In the genomic region with DNA sequence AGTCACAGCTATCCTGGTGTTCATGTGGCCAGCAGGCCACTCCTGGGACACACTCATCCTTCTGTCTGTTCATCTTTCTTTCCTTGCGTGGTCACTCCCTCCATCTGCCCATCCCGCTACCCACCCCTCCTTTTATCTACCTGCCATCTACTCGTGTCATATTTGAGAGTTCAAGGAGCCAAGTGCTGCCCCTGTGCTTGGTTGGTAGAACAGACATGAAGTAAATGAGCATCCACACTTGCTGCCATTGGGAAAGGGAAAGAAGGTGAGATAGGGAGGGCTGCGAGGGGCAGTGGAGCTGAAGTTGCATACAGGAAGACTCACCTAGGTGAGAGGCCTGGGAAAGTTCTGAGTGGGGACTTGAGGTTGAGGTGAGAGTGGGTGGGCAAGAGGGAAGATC, we compare ENCODE assay signal across 32 mouse cellular contexts. TPM values are rescaled to one million over a fixed set of nuclear protein-coding genes. Genes with fewer than 3 reads are reported as not detected.
"Had no signal": no experiment of that assay in that cellular context is flagged by ENCODE, and none has a peak within 500 bp of the region (broad histone marks: within the 10 kb centered on the region; RNA-seq: fewer than 3 reads in every experiment).

No protein-coding gene starts in this region.

- H3K36me3 ChIP-seq: limb, embryonic 12.5 days; limb, embryonic 13.5 days; limb, embryonic 15.5 days; liver, embryonic 12.5 days; liver, embryonic 13.5 days; liver, embryonic 15.5 days; lung, embryonic 15.5 days; midbrain, embryonic 10.5 days; midbrain, embryonic 12.5 days; midbrain, embryonic 13.5 days; midbrain, embryonic 15.5 days had no signal

- H3K9ac ChIP-seq: limb, embryonic 12.5 days; limb, embryonic 13.5 days; limb, embryonic 15.5 days; liver, embryonic 12.5 days; liver, embryonic 13.5 days; liver, embryonic 14.5 days; liver, embryonic 15.5 days; liver, postnatal 0 days; lung, embryonic 14.5 days; lung, embryonic 15.5 days; midbrain, embryonic 12.5 days; midbrain, embryonic 13.5 days; midbrain, embryonic 15.5 days had no signal

- H3K4me1 ChIP-seq: limb, embryonic 12.5 days; limb, embryonic 13.5 days; limb, embryonic 15.5 days; liver, embryonic 12.5 days; liver, embryonic 13.5 days; liver, embryonic 15.5 days; lung, embryonic 15.5 days; midbrain, embryonic 10.5 days; midbrain, embryonic 12.5 days; midbrain, embryonic 13.5 days; midbrain, embryonic 15.5 days had no signal

- H3K27ac ChIP-seq: left cerebral cortex, adult 2 months; limb, embryonic 12.5 days; limb, embryonic 13.5 days; limb, embryonic 15.5 days; liver, embryonic 12.5 days; liver, embryonic 13.5 days; liver, embryonic 14.5 days; liver, embryonic 15.5 days; lung, embryonic 15.5 days; macrophage; midbrain, embryonic 10.5 days; midbrain, embryonic 12.5 days; midbrain, embryonic 13.5 days; midbrain, embryonic 15.5 days had no signal

- H3K9me3 ChIP-seq: limb, embryonic 12.5 days; limb, embryonic 13.5 days; limb, embryonic 15.5 days; liver, embryonic 12.5 days; liver, embryonic 13.5 days; liver, embryonic 15.5 days; lung, embryonic 15.5 days; megakaryocyte, embryonic 14.5 days; midbrain, embryonic 10.5 days; midbrain, embryonic 12.5 days; midbrain, embryonic 13.5 days; midbrain, embryonic 15.5 days had no signal

- H3K27me3 ChIP-seq: limb, embryonic 12.5 days; limb, embryonic 15.5 days; liver, embryonic 15.5 days; midbrain, embryonic 12.5 days; midbrain, embryonic 13.5 days; midbrain, embryonic 15.5 days had no signal

- H3K4me2 ChIP-seq: limb, embryonic 12.5 days; limb, embryonic 13.5 days; limb, embryonic 15.5 days; liver, embryonic 11.5 days; liver, embryonic 12.5 days; liver, embryonic 13.5 days; liver, embryonic 15.5 days; lung, embryonic 14.5 days; lung, embryonic 15.5 days; midbrain, embryonic 11.5 days; midbrain, embryonic 12.5 days; midbrain, embryonic 13.5 days; midbrain, embryonic 15.5 days had no signal

- H3K4me3 ChIP-seq: left cerebral cortex, adult 2 months; limb, embryonic 12.5 days; limb, embryonic 13.5 days; limb, embryonic 15.5 days; liver, embryonic 12.5 days; liver, embryonic 13.5 days; liver, embryonic 15.5 days; lung, embryonic 15.5 days; megakaryocyte, embryonic 14.5 days; midbrain, embryonic 10.5 days; midbrain, embryonic 12.5 days; midbrain, embryonic 13.5 days; midbrain, embryonic 15.5 days; myocyte had no signal

- DNase-seq: left cerebral cortex, postnatal 4 days; liver; liver, embryonic 13.5 days; liver, postnatal 0 days; lung, adult 18-20 months; lung, adult 2 months; lung, embryonic 14.5 days; lung, postnatal 10 days; lung, postnatal 14 days; lung, postnatal 36 days; lung, postnatal 4 days; midbrain, embryonic 14.5 days had no signal

- ATAC-seq: liver, embryonic 12.5 days; liver, postnatal 0 days; lung, postnatal 0 days; midbrain, embryonic 13.5 days; midbrain, embryonic 15.5 days; midbrain, embryonic 16.5 days had no signal

RNA-seq across cellular contexts. Expression of a gene that starts 28.6 kb away (rescaled TPM):
- total RNA-seq: megakaryocyte, adult 5-6 weeks had no signal
